Mouse (Mus musculus) kidney, postnatal 4 days (tissue): ENCODE data around the gene Tlx2.
A peak's percentile ranks its signal among the peaks of the same experiment; 100 is the strongest.

Source experiments
- DNase-seq, 2 experiments: peaks; one replicate each; pipeline ENCODE4 v3.0.0; 2021; ENCODE audit warnings: mixed read lengths in 2 of 2

The Tlx2 gene

DNA sequence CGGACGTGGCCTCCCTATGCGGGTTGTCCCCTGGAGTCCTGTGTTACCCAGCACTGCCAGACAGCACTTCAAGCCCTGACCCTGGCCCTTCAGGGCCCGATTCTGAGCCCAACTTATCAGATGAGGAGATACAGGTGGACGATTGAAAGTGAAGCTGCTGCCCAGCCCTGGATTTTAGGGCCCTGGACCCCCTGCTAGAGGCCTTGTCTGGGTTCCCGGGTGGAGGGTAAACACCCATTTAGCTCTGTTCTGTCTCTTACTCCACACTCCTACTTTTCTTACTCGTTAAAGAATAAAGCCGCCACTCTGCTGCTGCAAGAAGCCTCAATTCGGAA lies 17.8 kb upstream of the Tlx2 start:
- no peak for DNase-seq

DNA sequence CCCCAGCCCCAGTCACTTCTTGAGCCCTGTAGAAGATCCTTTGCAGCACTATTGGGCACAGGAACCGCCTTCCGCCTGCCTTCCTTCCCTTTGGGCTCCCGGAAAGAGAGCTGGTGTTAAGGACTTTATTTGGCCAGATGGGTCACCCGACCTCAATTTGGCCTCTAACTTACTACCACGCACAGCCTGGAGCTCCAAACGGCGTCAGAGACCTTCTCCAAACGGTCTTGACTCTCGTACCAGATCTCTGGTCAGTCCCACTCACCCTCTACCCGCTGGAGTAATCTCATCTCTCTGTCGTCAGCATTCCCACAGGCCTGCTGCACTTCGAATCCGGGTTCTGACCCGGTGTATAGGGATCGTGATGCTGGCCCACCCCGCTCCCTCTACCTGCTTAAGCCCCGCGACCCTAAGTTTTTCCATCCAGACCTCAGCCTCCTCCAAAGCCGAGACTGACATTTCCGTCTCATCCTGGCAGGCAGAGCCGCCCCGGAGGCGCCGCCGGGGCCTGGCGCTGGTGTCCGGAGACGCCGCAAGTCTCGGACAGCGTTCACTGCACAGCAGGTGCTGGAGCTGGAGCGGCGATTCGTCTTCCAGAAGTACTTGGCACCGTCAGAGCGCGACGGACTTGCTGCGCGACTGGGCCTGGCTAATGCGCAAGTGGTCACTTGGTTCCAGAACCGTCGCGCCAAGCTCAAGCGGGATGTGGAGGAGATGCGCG lies 17.3 kb upstream of the Tlx2 start:
- DNase-seq = peak; percentile 44 to 64

DNA sequence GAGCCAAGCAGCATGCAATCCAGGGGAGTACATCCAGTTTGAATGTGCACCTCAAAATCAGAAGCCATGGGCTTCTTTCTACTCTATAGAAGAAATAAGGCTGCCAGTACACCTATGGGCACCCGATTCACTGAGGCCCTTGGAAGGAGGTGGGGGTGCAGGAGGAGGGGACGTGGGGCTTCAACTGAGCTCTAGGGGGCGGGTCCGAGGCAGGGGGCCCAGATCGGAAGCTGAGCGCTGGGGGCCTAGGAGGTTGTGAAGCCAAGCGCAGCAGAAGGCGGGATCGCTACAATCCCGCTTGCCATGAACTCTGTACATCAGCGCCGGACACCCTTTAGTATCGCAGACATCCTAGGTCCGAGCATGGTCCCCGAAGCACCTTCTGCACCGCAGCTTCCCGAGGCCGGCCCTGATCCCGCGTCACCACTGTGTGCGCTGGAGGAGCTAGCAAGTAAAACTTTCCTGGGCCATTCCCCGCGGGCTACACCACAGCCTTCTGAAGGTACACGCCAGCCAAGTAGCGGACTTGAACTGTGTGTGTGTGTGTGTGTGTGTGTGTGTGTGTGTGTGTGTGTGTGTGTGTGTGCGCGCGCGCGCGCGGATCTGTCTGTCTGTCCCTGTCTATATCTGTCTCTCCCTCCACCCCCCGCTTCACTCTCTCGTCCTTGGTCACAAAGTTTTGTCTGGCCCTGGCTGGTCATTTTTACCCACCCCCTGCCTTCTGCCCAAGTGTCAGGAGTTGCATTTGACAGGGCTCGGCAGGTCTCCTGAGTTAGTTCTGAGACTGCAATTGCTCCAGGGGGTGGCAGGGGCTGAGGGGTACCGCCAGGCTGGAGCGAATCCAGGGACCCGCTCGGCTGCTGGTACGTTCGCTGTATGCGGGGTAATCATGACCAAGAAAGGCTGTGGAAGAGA lies 16.3 kb upstream of the Tlx2 start, which contains the start of gene Lbx2:
Lbx2 (plus strand) TSS at position 247 of the 915 bp plus-strand sequence.
- DNase-seq = peak; percentile 34 to 49

DNA sequence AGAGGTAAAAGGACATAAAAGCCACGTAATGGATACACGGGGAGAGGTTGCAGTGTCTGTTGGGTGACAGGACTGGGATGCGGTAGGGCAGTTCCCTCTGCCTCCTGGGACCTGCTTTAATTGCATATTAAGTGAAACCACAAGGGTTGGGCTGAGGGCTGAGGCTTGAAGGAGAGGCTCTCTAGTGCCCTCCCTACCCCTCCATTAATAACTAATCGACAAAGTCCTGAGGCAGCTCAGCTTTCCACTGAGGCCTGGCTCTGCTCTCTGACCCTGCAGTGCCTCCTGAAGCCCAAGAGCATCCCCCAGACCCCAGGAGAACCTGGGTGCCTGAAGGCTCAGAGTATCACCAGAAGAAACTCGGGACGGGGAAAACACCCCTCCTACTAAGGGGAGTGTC lies 14.4 kb upstream of the Tlx2 start:
- DNase-seq = peak; percentile 18 to 26

- DNase-seq = no peak
Observed at GRCm38 (mm10) chr6:83083497-83083896, 13.4 kb upstream of the Tlx2 start.

GRCm38 (mm10) chr6:83080210-83080609 lies 10.1 kb upstream of the Tlx2 start:
- no peak for DNase-seq

DNA sequence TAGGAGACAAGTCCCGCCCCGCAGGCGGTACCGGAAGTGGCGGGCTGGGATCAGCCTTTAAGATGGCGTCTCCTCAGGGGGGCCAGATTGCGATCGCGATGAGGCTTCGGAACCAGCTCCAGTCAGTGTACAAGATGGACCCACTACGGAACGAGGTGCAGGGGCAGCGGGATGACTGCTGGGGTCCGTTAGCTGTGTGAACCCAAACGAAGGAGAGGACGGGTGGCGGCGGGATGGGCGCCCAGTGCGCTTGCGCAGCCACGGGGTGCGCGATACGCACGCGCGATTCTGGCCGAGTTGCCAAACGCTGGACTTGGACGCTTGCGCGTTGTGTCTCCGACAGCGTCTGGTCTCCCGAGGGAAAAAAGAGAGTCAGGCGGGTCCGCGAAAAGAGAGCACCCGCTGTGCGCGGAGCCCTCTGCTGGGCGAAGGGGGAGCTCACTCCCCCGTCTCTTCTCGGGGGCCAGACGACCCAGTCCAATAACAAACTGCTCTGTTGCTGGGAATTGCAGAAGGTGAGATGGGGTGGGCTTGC lies 8.3 kb upstream of the Tlx2 start:
- peak; percentile 100 for DNase-seq

DNA sequence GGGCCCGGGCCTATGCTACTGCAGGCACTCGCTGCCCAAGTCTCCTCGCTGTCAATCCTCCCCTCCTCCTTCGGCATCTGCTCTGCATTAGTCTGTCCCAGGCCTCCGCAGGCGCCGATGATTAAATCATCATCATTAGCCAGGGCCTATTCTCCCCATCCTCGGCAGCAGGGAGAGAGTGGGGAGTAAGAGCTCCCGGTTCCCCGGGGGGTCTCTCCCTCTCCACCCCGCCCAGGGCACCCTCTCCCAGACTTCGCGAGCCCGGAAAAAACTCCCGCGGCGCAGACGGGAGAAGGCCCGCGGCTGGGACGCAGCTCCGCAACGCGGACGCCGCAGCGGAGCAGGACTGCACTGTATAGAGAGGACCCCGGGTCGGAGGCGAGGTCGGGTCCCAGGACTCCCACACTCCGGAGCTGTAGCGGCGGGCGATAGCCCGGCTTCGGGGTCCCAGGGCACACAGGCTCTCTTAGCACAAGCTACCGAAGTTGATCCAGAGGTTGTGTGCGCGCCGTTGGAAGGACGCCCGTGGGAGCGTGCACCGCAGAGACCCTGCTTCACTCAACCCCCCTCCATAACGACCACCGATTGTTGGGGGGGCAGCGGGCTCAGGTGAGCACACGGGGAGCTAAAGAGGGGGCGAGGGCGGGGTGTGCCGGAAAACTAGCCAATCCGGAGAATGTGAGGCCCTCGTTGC lies 7.7 kb upstream of the Tlx2 start, which contains the start of gene Pcgf1:
Pcgf1 (plus strand) TSS at position 240 of the 694 bp plus-strand sequence.
- DNase-seq = peak in 1 of 2 experiments; percentile 67

GRCm38 (mm10) chr6:83074979-83075378 lies 4.9 kb upstream of the Tlx2 start:
- DNase-seq = peak in 1 of 2 experiments; percentile 37

DNA sequence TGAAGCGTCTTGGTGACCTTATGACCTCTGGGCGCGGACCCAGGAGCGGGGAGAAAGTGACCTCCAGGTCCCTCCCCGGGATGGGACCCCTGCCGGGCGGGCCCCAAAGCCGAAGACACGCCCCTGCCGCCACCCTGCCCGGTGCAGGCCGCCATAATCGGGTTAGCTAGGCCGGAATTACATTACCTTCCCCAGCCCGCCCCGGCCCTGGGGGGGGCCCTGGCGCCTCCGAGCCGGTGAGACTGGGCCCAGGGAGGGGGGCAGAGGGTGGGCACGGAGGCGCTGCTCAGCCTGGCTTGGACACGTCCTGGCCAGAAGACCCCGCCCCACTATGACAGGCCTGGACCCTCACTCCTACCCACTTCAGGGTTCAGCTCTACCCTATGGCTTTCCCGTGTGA lies 1.1 kb upstream of the Tlx2 start:
- no peak for DNase-seq

DNA sequence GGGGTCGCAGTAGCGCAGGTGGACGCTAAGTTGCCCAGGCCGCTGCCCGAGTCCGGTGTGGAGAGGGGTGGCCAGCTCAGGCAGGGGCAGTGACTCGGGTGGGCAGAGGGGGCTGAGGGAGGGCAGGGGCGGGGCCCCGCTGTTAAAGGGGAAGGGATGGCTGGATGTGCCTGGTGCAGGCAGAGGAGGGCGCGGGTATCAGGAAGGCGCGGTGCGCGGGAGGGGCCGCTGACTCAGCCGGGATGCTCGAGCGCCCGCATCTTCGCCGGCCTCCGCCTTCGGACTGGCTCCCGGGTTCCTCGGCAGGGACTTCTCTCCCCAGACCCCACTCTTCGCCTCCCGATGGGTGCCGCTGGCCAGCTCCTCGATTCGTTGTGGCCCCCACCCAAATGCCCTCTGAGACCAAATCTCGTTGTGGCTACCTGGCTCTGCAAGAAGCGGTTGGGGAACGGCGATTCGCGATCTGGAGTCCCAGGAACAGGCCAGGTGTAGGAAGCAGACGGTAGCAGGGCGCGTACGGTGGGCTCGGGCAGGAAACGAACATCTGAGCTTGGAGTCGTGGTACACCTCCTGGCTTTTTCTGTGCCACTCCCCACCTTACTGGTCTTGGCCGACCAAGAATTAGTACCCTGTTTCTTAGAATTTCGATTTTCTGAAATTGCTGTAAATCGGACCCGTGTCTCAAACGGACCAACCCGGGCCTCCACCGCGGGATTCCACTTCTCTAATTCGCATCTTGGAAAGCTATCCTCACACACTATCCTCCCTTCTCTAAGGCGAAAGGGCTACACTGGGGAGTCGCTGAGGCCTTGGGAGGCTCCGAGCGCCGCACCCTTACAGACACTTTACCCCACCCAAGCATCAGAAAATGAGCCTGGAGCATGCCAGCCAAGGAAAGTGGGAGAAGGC lies 472 bp upstream of the Tlx2 start:
- peak; percentile 46 to 71 for DNase-seq

DNA sequence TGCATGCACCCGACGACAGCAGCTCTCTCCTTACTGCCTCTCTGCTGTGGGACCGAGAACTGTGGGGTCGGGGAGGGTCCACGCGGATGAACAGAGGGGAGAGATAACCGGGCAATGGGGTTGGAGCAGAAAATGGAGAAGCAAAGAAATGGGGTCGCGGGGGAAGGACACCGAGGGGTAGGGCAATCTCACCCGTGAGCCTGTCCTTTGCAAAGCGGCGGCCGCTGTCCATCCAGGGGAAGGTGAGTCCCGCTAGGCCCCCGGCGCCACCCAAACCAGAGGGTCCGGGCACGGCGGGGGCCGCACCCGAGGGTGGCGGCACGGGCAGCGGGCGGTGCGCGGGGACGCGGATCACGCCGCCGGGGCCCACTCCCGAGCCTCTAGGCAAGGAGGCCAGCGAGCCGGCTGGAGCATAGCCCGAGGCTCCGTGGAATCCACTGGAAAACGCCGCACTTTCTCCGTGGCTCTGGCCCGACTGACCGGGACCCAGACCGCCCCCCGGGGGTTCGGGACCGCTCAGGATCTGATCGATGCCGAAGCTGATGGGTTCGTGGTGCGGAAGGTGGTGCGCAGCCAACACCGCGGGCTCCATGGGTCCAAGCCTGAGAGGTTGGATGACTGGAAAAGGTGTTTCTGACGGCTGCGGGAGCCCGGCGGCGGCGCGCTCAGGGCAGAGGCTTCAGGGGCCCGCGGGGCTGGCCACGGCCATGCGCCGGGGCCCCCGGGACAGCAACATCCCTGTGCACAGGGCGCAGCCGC lies 426 bp downstream of the Tlx2 start:
- DNase-seq = peak in 1 of 2 experiments; percentile 47

GRCm38 (mm10) chr6:83068706-83069487 lies 1.2 kb downstream of the Tlx2 start:
- peak in 1 of 2 experiments; percentile 58 for DNase-seq

GRCm38 (mm10) chr6:83068221-83068620 lies 1.9 kb downstream of the Tlx2 start:
- no peak for DNase-seq

- DNase-seq = no peak
Observed at GRCm38 (mm10) chr6:83066441-83066840, 3.7 kb downstream of the Tlx2 start.

GRCm38 (mm10) chr6:83065995-83066394 lies 4.1 kb downstream of the Tlx2 start:
- DNase-seq = no peak

- no peak for DNase-seq
Observed at GRCm38 (mm10) chr6:83058725-83059124, 11.4 kb downstream of the Tlx2 start.

GRCm38 (mm10) chr6:83057790-83058189 lies 12.3 kb downstream of the Tlx2 start, which contains the start of gene Dqx1:
Gene Dqx1 (plus strand): TSS chr6:83057844.
- DNase-seq = peak; percentile 50 to 73

- peak; percentile 43 to 67 for DNase-seq
Observed at GRCm38 (mm10) chr6:83054871-83055431, 15.1 kb downstream of the Tlx2 start, which contains the start of gene Htra2. Gene Htra2 (minus strand): TSS chr6:83055273.
